Mouse (Mus musculus): ENCODE measurements at regions not wholly inside any gene's neighbourhood (a gene's known extent, or its start where the extent isn't known, plus 50 kb on each side); places are given as distances from the start of the nearest gene placed in this dataset.

DNA sequence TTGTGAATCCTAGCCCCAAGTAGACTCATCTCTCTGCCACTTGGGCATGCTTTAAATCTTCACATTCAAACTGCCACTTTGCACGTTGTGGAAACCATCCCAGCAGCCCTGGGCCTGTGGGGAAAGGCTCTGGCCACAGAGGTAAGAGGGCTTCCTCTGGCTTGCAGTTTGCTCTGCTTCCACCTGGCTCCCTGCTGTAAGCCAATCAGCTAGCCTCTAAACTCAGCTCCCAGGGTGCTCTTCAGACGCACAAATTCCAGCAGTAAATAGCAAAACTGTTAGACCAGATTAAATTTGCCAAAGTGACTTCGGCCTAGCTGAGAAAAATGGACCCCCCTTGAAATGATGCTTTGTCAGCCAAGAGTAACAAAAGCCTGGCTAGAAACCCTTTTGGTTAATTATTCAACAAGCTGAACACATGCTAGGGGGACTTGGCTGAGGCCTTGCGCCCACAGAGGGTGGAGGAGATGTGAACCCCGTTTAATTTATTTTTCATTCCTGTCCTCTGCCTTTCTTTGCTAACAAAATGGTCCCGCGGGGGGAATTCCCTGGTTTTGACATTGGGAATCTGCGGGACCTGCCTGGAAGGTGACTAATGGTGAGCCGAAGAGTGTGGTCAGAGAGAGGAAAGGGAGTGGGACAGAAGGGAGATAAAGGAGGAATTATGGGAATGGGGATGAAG, 84.1 kb upstream of the Cops8 start:
- DNase-seq: no peak

DNA sequence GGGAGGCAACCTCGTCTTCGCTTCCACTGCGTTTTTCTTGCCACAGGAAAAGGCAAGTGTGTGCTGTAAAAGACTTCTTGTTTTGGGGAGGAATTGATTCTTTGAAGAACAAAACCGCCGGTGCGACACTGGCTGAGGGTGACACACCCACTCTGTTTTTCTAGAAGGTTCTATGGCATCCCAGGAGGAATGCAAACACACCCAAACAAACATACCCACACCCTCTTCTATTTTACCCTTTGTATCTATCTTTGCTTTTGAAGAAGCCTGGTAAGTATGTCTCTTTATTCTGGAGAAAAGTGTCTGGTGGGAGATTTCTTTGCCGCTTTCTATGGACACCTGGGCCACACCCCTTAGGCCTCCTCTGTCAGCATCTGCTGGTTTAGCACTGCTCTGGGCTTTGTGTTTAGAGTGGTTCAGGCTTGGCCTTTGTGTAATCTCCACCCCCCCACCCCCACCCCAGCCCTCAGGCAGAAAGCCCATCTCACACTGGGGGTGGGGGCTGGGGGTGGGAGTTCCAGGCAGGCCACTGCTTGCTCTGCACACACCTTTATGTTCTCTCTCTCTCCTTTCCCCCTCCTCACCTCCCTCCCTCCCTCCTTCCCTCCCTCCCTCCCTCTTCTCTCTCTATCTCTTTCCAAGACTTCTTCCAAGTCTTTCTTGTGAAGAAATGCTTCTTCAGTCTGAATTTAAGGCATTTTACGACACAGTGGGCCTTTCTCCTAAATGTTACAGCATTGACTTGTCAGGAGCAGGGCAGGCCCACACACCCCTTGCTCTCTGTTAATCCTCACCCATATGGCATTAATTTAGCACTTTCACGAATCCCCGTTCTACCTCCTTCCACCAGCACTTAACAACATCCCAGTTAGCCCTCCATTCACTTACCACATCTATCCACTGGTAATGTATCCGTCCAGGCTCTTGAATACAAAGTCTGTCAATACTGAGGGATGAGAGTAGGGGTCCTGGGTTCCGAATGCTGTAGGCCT, 83.2 kb upstream of the Cops8 start:
- no peak for DNase-seq

DNA sequence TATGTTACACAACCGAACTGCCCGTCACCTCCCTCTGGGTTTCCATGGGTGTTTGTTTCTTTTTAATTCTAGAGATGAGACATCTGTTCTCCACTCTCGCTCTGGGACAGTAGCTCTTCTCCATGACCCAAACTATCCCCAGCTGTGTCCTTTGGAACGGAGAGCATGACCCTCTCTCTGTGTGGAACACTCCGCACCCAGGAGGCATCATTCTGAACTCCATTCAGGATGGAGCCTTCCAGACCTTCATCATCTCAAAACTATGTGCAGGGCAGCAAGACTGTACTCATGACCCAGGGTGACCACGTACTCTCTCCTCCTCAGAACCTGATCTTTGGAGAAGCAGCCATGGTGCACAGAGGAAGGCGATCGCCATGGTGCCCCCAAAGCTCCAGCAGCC, 80.5 kb upstream of the Cops8 start:
- no peak for DNase-seq

DNA sequence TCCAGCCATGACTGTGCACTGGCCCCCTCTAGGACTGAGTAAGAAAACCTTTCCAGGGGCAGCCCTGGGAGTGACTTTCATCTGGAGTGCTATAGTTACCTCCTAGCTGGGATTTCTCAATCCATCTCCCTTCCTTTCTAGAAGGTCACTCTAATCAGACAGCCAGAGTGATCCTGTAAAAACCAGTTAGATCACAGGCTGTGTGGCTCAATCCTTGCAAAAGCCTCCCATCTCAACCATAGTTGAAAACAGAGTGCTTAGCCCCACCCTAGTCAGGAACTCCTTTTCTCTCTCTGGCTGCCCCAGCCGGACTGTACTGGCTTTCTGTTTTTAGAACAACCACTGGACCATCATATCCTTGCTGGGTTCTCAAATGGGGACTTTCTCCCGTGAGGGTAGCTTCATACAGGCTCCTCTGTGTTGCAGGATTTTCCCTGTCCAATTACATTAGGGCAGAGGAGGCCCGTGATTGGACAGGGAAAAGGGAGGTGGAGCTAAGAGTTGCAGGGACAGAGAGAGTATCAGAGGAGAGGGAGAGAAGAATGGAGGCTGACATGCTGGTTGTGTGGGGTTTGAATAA, 78.0 kb upstream of the Cops8 start:
- no peak for DNase-seq

DNA sequence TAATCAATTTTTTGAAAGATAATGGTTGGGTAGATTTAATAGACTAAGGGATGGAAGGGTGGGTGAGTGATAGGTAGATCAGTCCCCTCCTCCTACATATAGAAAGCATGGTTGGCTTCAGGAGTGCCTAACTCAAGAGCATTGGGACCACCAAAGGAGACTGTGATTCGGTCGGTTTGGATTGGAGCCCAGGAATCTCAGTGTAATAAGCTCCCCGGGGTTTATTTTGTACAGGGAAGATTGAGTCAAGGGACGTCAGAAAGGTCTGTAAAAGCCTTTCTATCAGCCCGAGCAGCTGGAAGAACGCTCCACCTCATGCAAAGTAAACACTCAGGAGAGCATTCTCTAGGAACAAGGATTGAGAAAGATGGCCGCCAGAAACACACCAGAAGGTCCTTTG, 76.5 kb upstream of the Cops8 start:
- no peak for DNase-seq

GRCm38 (mm10) chr1:90527947-90528717, 74.6 kb upstream of the Cops8 start:
- DNase-seq: no peak

- no peak for DNase-seq
These were observed 69.3 kb upstream of the Cops8 start for GRCm38 (mm10) chr1:90533481-90533880.

GRCm38 (mm10) chr1:90536105-90536504, 66.7 kb upstream of the Cops8 start:
- no peak for DNase-seq

GRCm38 (mm10) chr1:90543801-90544795, 58.7 kb upstream of the Cops8 start:
- DNase-seq: no peak

- DNase-seq: no peak
These were observed 57.8 kb upstream of the Cops8 start for GRCm38 (mm10) chr1:90544821-90545536.

DNA sequence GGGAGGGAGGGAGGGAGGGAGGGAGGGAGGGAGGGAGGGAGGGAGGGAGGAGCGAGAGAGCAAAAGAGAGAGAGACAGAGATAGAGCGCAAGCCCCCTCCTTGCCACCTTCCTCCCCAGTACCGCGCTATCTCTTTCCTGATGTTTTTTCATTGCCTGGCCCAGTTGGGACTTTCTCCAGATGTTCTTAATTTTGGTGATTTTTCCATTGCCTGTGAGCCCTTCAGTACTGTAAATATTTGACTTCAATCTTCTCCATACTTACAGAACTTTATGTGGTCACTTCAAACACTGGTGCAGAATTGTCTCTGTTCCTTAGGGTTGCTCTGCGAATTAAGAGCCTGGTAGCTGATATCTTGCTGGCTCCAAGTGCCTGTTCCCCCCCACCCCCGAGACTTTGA, 50.1 kb upstream of the Cops8 start:
- DNase-seq: no peak

All from cerebellum, postnatal 14 days (tissue).